Mouse (Mus musculus) left cerebral cortex, adult 9 months (tissue): ENCODE results near the gene Sclt1.

Experiments
- DNase-seq, 2 experiments: peaks; one replicate each; pipeline ENCODE4 v3.0.0; 2022; ENCODE audit warnings: low spot score in 2 of 2

The Sclt1 gene

GRCm38 (mm10) chr3:41606330-41606664, 136.0 kb downstream of the Sclt1 start:
- no peak for DNase-seq

GRCm38 (mm10) chr3:41605601-41606329, 136.5 kb downstream of the Sclt1 start:
- peak in 1 of 2 experiments; percentile 66 for DNase-seq

- no peak for DNase-seq
These were observed 137.5 kb downstream of the Sclt1 start for GRCm38 (mm10) chr3:41604629-41605321.

- DNase-seq = no peak
These were observed 138.8 kb downstream of the Sclt1 start for GRCm38 (mm10) chr3:41603470-41604019.

- DNase-seq = no peak
These were observed 139.4 kb downstream of the Sclt1 start for GRCm38 (mm10) chr3:41602933-41603332.

GRCm38 (mm10) chr3:41601226-41602020, 140.9 kb downstream of the Sclt1 start:
- no peak for DNase-seq

- DNase-seq = peak in 1 of 2 experiments; percentile 63
These were observed 142.3 kb downstream of the Sclt1 start for GRCm38 (mm10) chr3:41599806-41600589.

- no peak for DNase-seq
These were observed 143.1 kb downstream of the Sclt1 start for GRCm38 (mm10) chr3:41599226-41599625.

GRCm38 (mm10) chr3:41598412-41598811, 143.9 kb downstream of the Sclt1 start:
- no peak for DNase-seq

- no peak for DNase-seq
These were observed 145.3 kb downstream of the Sclt1 start for GRCm38 (mm10) chr3:41597036-41597435.

- DNase-seq = no peak
These were observed 147.3 kb downstream of the Sclt1 start for GRCm38 (mm10) chr3:41595010-41595409.

- DNase-seq = no peak
These were observed 148.0 kb downstream of the Sclt1 start for GRCm38 (mm10) chr3:41594097-41594879.

GRCm38 (mm10) chr3:41592805-41593204, 149.5 kb downstream of the Sclt1 start:
- peak in 1 of 2 experiments; percentile 53 for DNase-seq

- no peak for DNase-seq
These were observed 150.6 kb downstream of the Sclt1 start for GRCm38 (mm10) chr3:41591651-41592170.

- DNase-seq = no peak
These were observed 151.4 kb downstream of the Sclt1 start for GRCm38 (mm10) chr3:41590695-41591559.

GRCm38 (mm10) chr3:41589988-41590387, 152.3 kb downstream of the Sclt1 start:
- no peak for DNase-seq

- DNase-seq = no peak
These were observed 152.9 kb downstream of the Sclt1 start for GRCm38 (mm10) chr3:41589246-41589914.

GRCm38 (mm10) chr3:41588495-41588894, 153.8 kb downstream of the Sclt1 start:
- DNase-seq = no peak

- DNase-seq = no peak
These were observed 154.7 kb downstream of the Sclt1 start for GRCm38 (mm10) chr3:41587588-41587987.
